Mouse (Mus musculus) ovary, postnatal 10 days (tissue): Measurements from ENCODE around the gene Slc37a3.
A peak's percentile ranks its signal among the peaks of the same experiment; 100 is the strongest.
"Not testable (repeated sequence)": the region's sequence is repeated elsewhere in the genome, so short reads cannot be mapped to it uniquely, and the experiment has no call there.

Source experiments
- DNase-seq: peaks from one replicate; pipeline ENCODE4 v3.0.0; 2022; ENCODE audit warnings: low spot score

Slc37a3 gene

GRCm38 (mm10) chr6:39379224-39379623 lies 1.7 kb upstream of the Slc37a3 start:
- no peak for DNase-seq

GRCm38 (mm10) chr6:39378161-39378835 lies 823 bp upstream of the Slc37a3 start:
- DNase-seq = not testable (repeated sequence)

GRCm38 (mm10) chr6:39376775-39377174 lies 700 bp downstream of the Slc37a3 start:
- DNase-seq = no peak

GRCm38 (mm10) chr6:39373301-39373955 lies 4.0 kb downstream of the Slc37a3 start:
- DNase-seq = no peak

- DNase-seq = no peak
Observed at GRCm38 (mm10) chr6:39372727-39373126, 4.7 kb downstream of the Slc37a3 start.

GRCm38 (mm10) chr6:39372042-39372441 lies 5.4 kb downstream of the Slc37a3 start:
- DNase-seq = no peak

GRCm38 (mm10) chr6:39369631-39370030 lies 7.8 kb downstream of the Slc37a3 start:
- DNase-seq = no peak

GRCm38 (mm10) chr6:39362684-39363083 lies 14.8 kb downstream of the Slc37a3 start:
- no peak for DNase-seq

GRCm38 (mm10) chr6:39359207-39359606 lies 18.3 kb downstream of the Slc37a3 start:
- DNase-seq = not testable (repeated sequence)

- DNase-seq = no peak
Observed at GRCm38 (mm10) chr6:39348946-39349345, 28.5 kb downstream of the Slc37a3 start.

GRCm38 (mm10) chr6:39347880-39348814 lies 29.3 kb downstream of the Slc37a3 start:
- DNase-seq = no peak

GRCm38 (mm10) chr6:39346991-39347501 lies 30.4 kb downstream of the Slc37a3 start:
- DNase-seq = no peak

GRCm38 (mm10) chr6:39345430-39345829 lies 32.0 kb downstream of the Slc37a3 start:
- DNase-seq = no peak

- peak; percentile 52 for DNase-seq
Observed at GRCm38 (mm10) chr6:39344020-39344419, 33.5 kb downstream of the Slc37a3 start.

GRCm38 (mm10) chr6:39341798-39342197 lies 35.7 kb downstream of the Slc37a3 start:
- no peak for DNase-seq

GRCm38 (mm10) chr6:39338359-39338758 lies 39.1 kb downstream of the Slc37a3 start:
- no peak for DNase-seq

- no peak for DNase-seq
Observed at GRCm38 (mm10) chr6:39334873-39335272, 42.6 kb downstream of the Slc37a3 start.

- DNase-seq = no peak
Observed at GRCm38 (mm10) chr6:39334224-39334623, 43.3 kb downstream of the Slc37a3 start.

GRCm38 (mm10) chr6:39331998-39332700 lies 45.3 kb downstream of the Slc37a3 start:
- no peak for DNase-seq

- no peak for DNase-seq
Observed at GRCm38 (mm10) chr6:39330981-39331380, 46.5 kb downstream of the Slc37a3 start.

- DNase-seq = no peak
Observed at GRCm38 (mm10) chr6:39320286-39320685, 57.2 kb downstream of the Slc37a3 start.
